Mouse (Mus musculus) C2C12 (cell line): ENCODE measurements around the gene Srprb.

Experiments used
- CEBPB ChIP-seq: IDR thresholded peaks from one replicate; pipeline ENCODE4 v1.6.1; 2011; ENCODE audit warnings: low read depth, mild to moderate bottlenecking, control low read depth, moderate library complexity
- CTCF ChIP-seq: IDR thresholded peaks from one replicate; pipeline ENCODE4 v1.5.1; 2011; ENCODE audit not compliant: control insufficient read depth, insufficient read depth, insufficient read length
- FOSL1 ChIP-seq: IDR thresholded peaks from one replicate; pipeline ENCODE4 v1.8.0; 2011; ENCODE audit warnings: mild to moderate bottlenecking, low read length; ENCODE audit not compliant: poor library complexity, insufficient read depth, severe bottlenecking
- MAX ChIP-seq: IDR thresholded peaks from one replicate; pipeline ENCODE4 v1.6.1; 2011; ENCODE audit warnings: mild to moderate bottlenecking, control low read depth
- MYOD1 ChIP-seq: IDR thresholded peaks from one replicate; pipeline ENCODE4 v1.6.1; 2011; ENCODE audit warnings: low read depth; ENCODE audit not compliant: control insufficient read depth, insufficient read length
- MYOG ChIP-seq: IDR thresholded peaks from one replicate; pipeline ENCODE4 v1.6.1; 2011; ENCODE audit not compliant: control insufficient read depth, insufficient read length; ENCODE audit errors: extremely low read depth
- USF1 ChIP-seq: IDR thresholded peaks from one replicate; pipeline ENCODE4 v1.6.1; 2011; ENCODE audit warnings: low read depth, mild to moderate bottlenecking, control low read depth, moderate library complexity

DNA sequence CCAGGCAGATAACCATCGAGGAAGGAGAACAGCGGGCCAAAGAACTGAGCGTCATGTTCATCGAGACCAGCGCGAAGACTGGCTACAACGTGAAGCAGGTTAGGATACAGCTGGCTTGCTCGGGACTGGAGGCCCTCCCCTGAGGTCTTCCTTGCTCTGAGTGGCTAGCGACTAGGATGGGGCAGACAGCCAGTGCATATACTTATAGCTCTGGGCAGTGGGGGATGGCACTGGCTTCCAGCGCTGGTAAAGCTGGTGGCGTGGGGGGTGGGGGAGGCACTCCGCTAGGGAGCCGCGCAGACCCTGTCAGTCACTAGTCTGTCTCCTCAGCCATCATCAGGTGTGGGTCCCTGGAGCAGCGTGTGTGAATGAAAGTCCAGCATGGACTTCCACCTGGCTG is 38.1 kb downstream of the Srprb start:
- TF ChIP-seq CTCF (no peak), USF1 (no peak), MAX (no peak), MYOD1 (no peak), FOSL1 (no peak), MYOG (no peak), CEBPB (no peak)
